Mouse (Mus musculus) MEL (cell line): ENCODE measurements at regions not wholly inside any gene's neighbourhood (a gene's known extent, or its start where the extent isn't known, plus 50 kb on each side); places are given as distances from the start of the nearest gene placed in this dataset.

Source experiments
- DNase-seq: peaks from one replicate; pipeline ENCODE4 v3.0.0; 2011; ENCODE audit warnings: low read depth, low spot score
- H3K27ac ChIP-seq: 2 replicates; pipeline ENCODE4 v1.5.1; 2012; ENCODE audit warnings: low read depth, mild to moderate bottlenecking, control low read depth, low read length, moderate library complexity; ENCODE audit not compliant: control insufficient read depth
- H3K27me3 ChIP-seq, 2 experiments: fragments of 150-350 bp in 1 of 2; sonication (generic) in 1 of 2; 2 replicates each; pipeline ENCODE4 v1.6.1; 2012; ENCODE audit warnings: low read length in 2 of 2, mild to moderate bottlenecking in 2 of 2, improper control_type of control experiment in 1 of 2, moderate library complexity in 1 of 2; ENCODE audit not compliant: insufficient read depth in 2 of 2, control insufficient read depth in 1 of 2
- H3K36me3 ChIP-seq, 2 experiments: 2 replicates each; pipeline ENCODE4 v1.6.1; 2012 to 2014; ENCODE audit warnings: low read length in 2 of 2, improper control_type of control experiment in 1 of 2, inconsistent platforms in 1 of 2, mild to moderate bottlenecking in 1 of 2; ENCODE audit not compliant: insufficient read depth in 2 of 2, control insufficient read depth in 1 of 2
- H3K4me1 ChIP-seq, 2 experiments: fragments of 150-350 bp in 1 of 2; sonication (generic) in 1 of 2; 2 replicates each; pipeline ENCODE4 v1.6.1; 2012; ENCODE audit warnings: low read length in 2 of 2, improper control_type of control experiment in 1 of 2, mild to moderate bottlenecking in 1 of 2; ENCODE audit not compliant: insufficient read depth in 2 of 2, control insufficient read depth in 1 of 2
- H3K4me3 ChIP-seq, 2 experiments: fragments of 150-350 bp in 1 of 2; sonication (generic) in 1 of 2; 2 replicates each; pipeline ENCODE4 v1.5.1; 2012; ENCODE audit warnings: low read depth in 2 of 2, low read length in 2 of 2, mild to moderate bottlenecking in 2 of 2, moderate library complexity in 2 of 2, control low read depth in 1 of 2, improper control_type of control experiment in 1 of 2; ENCODE audit not compliant: control insufficient read depth in 1 of 2, insufficient read depth in 1 of 2
- H3K79me2 ChIP-seq: 2 replicates; pipeline ENCODE4 v1.6.1; 2012; ENCODE audit warnings: mild to moderate bottlenecking, low read length, moderate library complexity; ENCODE audit not compliant: control insufficient read depth, poor library complexity, insufficient read depth
- H3K9ac ChIP-seq: 2 replicates; pipeline ENCODE4 v1.6.1; 2012; ENCODE audit warnings: low read depth, mild to moderate bottlenecking, control low read depth, low read length, moderate library complexity; ENCODE audit not compliant: control insufficient read depth, poor library complexity, severe bottlenecking
- H3K9me3 ChIP-seq: fragments of 150-350 bp; sonication (generic); replicated peaks from 2 replicates; pipeline ENCODE4 v1.6.1; 2012; ENCODE audit warnings: mild to moderate bottlenecking, low read length, improper control_type of control experiment, moderate library complexity; ENCODE audit not compliant: insufficient read depth
- CHD1 ChIP-seq: IDR thresholded peaks from 2 replicates; pipeline ENCODE4 v1.6.1; 2012; ENCODE audit warnings: low read depth, mild to moderate bottlenecking, inconsistent platforms, low read length, improper control_type of control experiment
- EP300 ChIP-seq, 2 experiments: IDR thresholded peaks; 2 replicates each; pipeline ENCODE4 v1.6.1; 2011; ENCODE audit warnings: improper control_type of control experiment in 2 of 2, low read length in 2 of 2, low read depth in 1 of 2, mild to moderate bottlenecking in 1 of 2
- GATA1 ChIP-seq: IDR thresholded peaks from 2 replicates; pipeline ENCODE4 v1.6.1; 2011; ENCODE audit warnings: low read depth, low read length, improper control_type of control experiment
- HCFC1 ChIP-seq: IDR thresholded peaks from 2 replicates; pipeline ENCODE4 v1.6.1; 2012; ENCODE audit warnings: low read depth, mild to moderate bottlenecking, inconsistent platforms, low read length, improper control_type of control experiment, moderate library complexity
- MAFK ChIP-seq: IDR thresholded peaks from 2 replicates; pipeline ENCODE4 v1.6.1; 2011; ENCODE audit warnings: low read depth, mild to moderate bottlenecking, low read length, improper control_type of control experiment, borderline replicate concordance
- MXI1 ChIP-seq: IDR thresholded peaks from 2 replicates; pipeline ENCODE4 v1.6.1; 2011; ENCODE audit warnings: mild to moderate bottlenecking, low read depth, low read length, improper control_type of control experiment
- NELFE ChIP-seq: IDR thresholded peaks from 2 replicates; pipeline ENCODE4 v1.6.1; 2011; ENCODE audit warnings: low read depth, low read length, improper control_type of control experiment
- POLR2A ChIP-seq, 2 experiments: IDR thresholded peaks; 2 replicates each; pipeline ENCODE4 v1.6.1; 2011 to 2012; ENCODE audit warnings: low read length in 2 of 2, mild to moderate bottlenecking in 2 of 2, control low read depth in 1 of 2, improper control_type of control experiment in 1 of 2, low read depth in 1 of 2, moderate library complexity in 1 of 2; ENCODE audit not compliant: control insufficient read depth in 1 of 2, insufficient read depth in 1 of 2, poor library complexity in 1 of 2
- POLR2AphosphoS2 ChIP-seq: IDR thresholded peaks from 2 replicates; pipeline ENCODE4 v1.6.1; 2011; ENCODE audit warnings: low read length, improper control_type of control experiment
- SIN3A ChIP-seq: IDR thresholded peaks from 2 replicates; pipeline ENCODE4 v1.6.1; 2012; ENCODE audit warnings: low read length, improper control_type of control experiment, inconsistent platforms
- TAL1 ChIP-seq: IDR thresholded peaks from 2 replicates; pipeline ENCODE4 v1.6.1; 2012; ENCODE audit warnings: mild to moderate bottlenecking, inconsistent platforms, low read length, moderate library complexity, mixed read lengths
- TCF12 ChIP-seq: IDR thresholded peaks from 2 replicates; pipeline ENCODE4 v1.6.1; 2014; ENCODE audit warnings: low read depth, mild to moderate bottlenecking, inconsistent platforms, low read length, improper control_type of control experiment, moderate library complexity
- USF1 ChIP-seq: IDR thresholded peaks from 2 replicates; pipeline ENCODE4 v1.6.1; 2014; ENCODE audit warnings: low read depth, mild to moderate bottlenecking, inconsistent platforms, low read length, improper control_type of control experiment, moderate library complexity
- USF2 ChIP-seq, 2 experiments: IDR thresholded peaks; 2 replicates each; pipeline ENCODE4 v1.6.1; 2011 to 2012; ENCODE audit warnings: improper control_type of control experiment in 2 of 2, low read length in 2 of 2, borderline replicate concordance in 1 of 2, inconsistent platforms in 1 of 2, low read depth in 1 of 2, mild to moderate bottlenecking in 1 of 2; ENCODE audit not compliant: insufficient read depth in 1 of 2
- ZNF384 ChIP-seq: IDR thresholded peaks from 2 replicates; pipeline ENCODE4 v1.6.1; 2012; ENCODE audit warnings: low read depth, mild to moderate bottlenecking, inconsistent platforms, low read length, improper control_type of control experiment

GRCm38 (mm10) chr14:66522856-66523400 is 513.9 kb upstream of the Gulo start:
- no peak overlapping the region for H3K27ac ChIP-seq
- no peaks in the 10 kb centered on the region for H3K79me2 ChIP-seq
- no peak for DNase-seq
- H3K27me3 ChIP-seq: peaks cover 0 to 2% of the 10 kb centered on the region in 2 experiments; a peak in 2 of 4 replicates
- H3K9me3 ChIP-seq: no peaks in the 10 kb centered on the region
- no peak for TF ChIP-seq CHD1
- TF ChIP-seq POLR2A (IDR thresholded peaks at IDR 0.05; ENCODE audit: control insufficient read depth in 1 of 2, insufficient read depth in 1 of 2, low read depth in 1 of 2, low read length in 2 of 2, poor library complexity in 1 of 2): no peak
- TF ChIP-seq ZNF384: no peak
- TF ChIP-seq USF2 (IDR thresholded peaks at IDR 0.05; ENCODE audit: borderline replicate concordance in 1 of 2, insufficient read depth in 1 of 2, low read depth in 1 of 2, low read length in 2 of 2): no peak
- no peak for TF ChIP-seq NELFE
- no peak for TF ChIP-seq GATA1
- no peaks in the 10 kb centered on the region for H3K4me1 ChIP-seq
- H3K4me3 ChIP-seq: no peak overlapping the region
- no peaks in the 10 kb centered on the region for H3K36me3 ChIP-seq
- H3K9ac ChIP-seq: no peak overlapping the region

- no peaks in the 10 kb centered on the region for H3K79me2 ChIP-seq
- no peaks in the 10 kb centered on the region for H3K9me3 ChIP-seq
- H3K9ac ChIP-seq: no peak overlapping the region
- H3K4me3 ChIP-seq: no peak overlapping the region
- peaks cover 0 to 2% of the 10 kb centered on the region in 2 experiments; a peak in 2 of 4 replicates for H3K27me3 ChIP-seq
- no peak for DNase-seq
- TF ChIP-seq USF1 (no peak), POLR2AphosphoS2 (no peak), SIN3A (no peak), NELFE (no peak), HCFC1 (no peak), TCF12 (no peak), MAFK (no peak), EP300 (IDR thresholded peaks at IDR 0.05; ENCODE audit: low read depth in 1 of 2, low read length in 2 of 2) (no peak), TAL1 (no peak), MXI1 (no peak)
- H3K4me1 ChIP-seq: no peaks in the 10 kb centered on the region
- no peaks in the 10 kb centered on the region for H3K36me3 ChIP-seq
- no peak overlapping the region for H3K27ac ChIP-seq
Observed at GRCm38 (mm10) chr14:66521836-66522629, 513.0 kb upstream of the Gulo start.
